Mouse (Mus musculus) intestine, embryonic 14.5 days (tissue): ENCODE measurements around the gene Spats1. TPM values are rescaled to one million over a fixed set of nuclear protein-coding genes. Genes with fewer than 3 reads are reported as not detected.

Experiments used
- ATAC-seq: fragments of 200-750 bp; cut with Nextera tagmentation; replicated peaks from 2 replicates; pipeline ENCODE4 v1.8.0; 2017; ENCODE audit warnings: low read depth, moderate number of reproducible peaks, moderate TSS enrichment, moderate library complexity; ENCODE audit not compliant: low FRiP score, low TSS enrichment
- DNase-seq: peaks from one replicate; pipeline ENCODE4 v3.0.0-alpha.2; 2018; ENCODE audit warnings: low spot score
- H3K27ac ChIP-seq: fragments of 300-500 bp; sonication (generic); 2 replicates; pipeline ENCODE4 v1.5.1; 2014; ENCODE audit warnings: low read depth, mild to moderate bottlenecking, control low read depth
- H3K27me3 ChIP-seq: fragments of 300-500 bp; sonication (generic); replicated peaks from 2 replicates; pipeline ENCODE4 v1.6.1; 2014; ENCODE audit warnings: low read length, control low read depth; ENCODE audit not compliant: control insufficient read depth, insufficient read depth
- H3K36me3 ChIP-seq: fragments of 300-500 bp; sonication (generic); 2 replicates; pipeline ENCODE4 v1.6.1; 2014; ENCODE audit warnings: low read length, control low read depth; ENCODE audit not compliant: control insufficient read depth, insufficient read depth
- H3K4me1 ChIP-seq: fragments of 300-500 bp; sonication (generic); replicated peaks from 2 replicates; pipeline ENCODE4 v1.6.1; 2014; ENCODE audit warnings: low read length, control low read depth, mixed read lengths; ENCODE audit not compliant: control insufficient read depth, insufficient read depth
- H3K4me2 ChIP-seq: fragments of 300-500 bp; sonication (generic); 2 replicates; pipeline ENCODE4 v1.6.1; 2014; ENCODE audit warnings: low read length
- H3K4me3 ChIP-seq: fragments of 300-500 bp; sonication (generic); 2 replicates; pipeline ENCODE4 v1.5.1; 2014; ENCODE audit warnings: low read depth, low read length, control low read depth, mixed read lengths
- H3K9ac ChIP-seq: fragments of 300-500 bp; sonication (generic); 2 replicates; pipeline ENCODE4 v1.6.1; 2014; ENCODE audit warnings: mild to moderate bottlenecking, low read length
- H3K9me3 ChIP-seq: fragments of 300-500 bp; sonication (generic); 2 replicates; pipeline ENCODE4 v1.6.1; 2016; ENCODE audit warnings: low read length, control low read depth; ENCODE audit not compliant: control insufficient read depth
- WGBS: fragments of 180-500 bp; shearing (Covaris S2); extraction: QIAGEN DNeasy Blood & Tissue Kit; methylation state at CpG from one replicate; pipeline ENCODE4 v1.1.7; 2014; 5-methylcytosine and 5-hydroxymethylcytosine counted together
- polyA plus RNA-seq: library from polyadenylated mRNA; unstranded; fragments of >200 nt; fragmentation: Nextera tagmentation; extraction: Ambion mirVana; gene quantifications from 2 replicates; pipeline ENCODE4 v1.2.1, GENCODE M21; 2014

The Spats1 gene
- polyA plus RNA-seq, 1 experiment from 2014 or later: 0.65 TPM

GRCm38 (mm10) chr17:45449586-45449985 lies 25.6 kb downstream of the Spats1 start:
- WGBS: 89% methylated on average over 8 of the region's 8 CpGs
- H3K4me2 ChIP-seq: no peak overlapping the region

GRCm38 (mm10) chr17:45447063-45447462 lies 28.2 kb downstream of the Spats1 start:
- ATAC-seq: no peak
- 89% methylated on average over 2 of the region's 2 CpGs for WGBS
- Histone ChIP-seq H3K27me3 (no peaks in the 10 kb centered on the region), H3K4me2 (no peak overlapping the region), H3K4me1 (no peaks in the 10 kb centered on the region), H3K9me3 (no peaks in the 10 kb centered on the region), H3K4me3 (no peak overlapping the region), H3K9ac (no peak overlapping the region), H3K36me3 (peaks cover 19% of the 10 kb centered on the region; the same call in 1 of the 2 replicates), H3K27ac (no peak overlapping the region)
- no peak for DNase-seq

More at GRCm38 (mm10) chr17:45449586-45449985, 25.6 kb downstream of the Spats1 start:
- no peaks in the 10 kb centered on the region for H3K4me1 ChIP-seq
- H3K36me3 ChIP-seq: peaks cover 15% of the 10 kb centered on the region; the same call in 1 of the 2 replicates
- no peak overlapping the region for H3K27ac ChIP-seq
- H3K9me3 ChIP-seq: no peaks in the 10 kb centered on the region
- DNase-seq (no peak), ATAC-seq (no peak)
- no peak overlapping the region for H3K9ac ChIP-seq
- H3K27me3 ChIP-seq: no peaks in the 10 kb centered on the region
- H3K4me3 ChIP-seq: no peak overlapping the region

DNA sequence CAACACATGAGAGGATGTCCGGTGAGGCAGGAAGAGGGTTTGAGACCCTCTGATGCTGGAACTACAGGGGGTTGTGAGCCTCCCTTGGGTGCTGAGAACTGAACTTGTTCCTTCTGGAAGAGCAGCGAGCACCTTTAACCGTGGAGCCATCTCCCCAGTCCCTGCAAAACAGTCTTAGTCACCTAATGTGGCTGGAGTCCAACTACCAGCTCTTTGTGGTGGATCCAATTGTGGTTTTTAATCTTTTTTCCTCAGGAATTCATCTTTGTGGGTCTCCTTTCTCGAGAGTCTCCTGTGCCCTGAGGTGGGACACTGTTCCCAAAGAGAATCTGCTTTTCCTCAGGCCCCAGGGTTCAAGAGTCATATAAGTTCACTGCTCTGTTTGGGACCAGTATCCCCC lies 29.3 kb downstream of the Spats1 start:
- 83% methylated on average over 4 of the region's 4 CpGs for WGBS
- H3K4me2 ChIP-seq: no peak overlapping the region
- no peak overlapping the region for H3K9ac ChIP-seq
- H3K4me1 ChIP-seq: no peaks in the 10 kb centered on the region
- H3K27ac ChIP-seq: no peak overlapping the region
- no peaks in the 10 kb centered on the region for H3K27me3 ChIP-seq
- DNase-seq (no peak), ATAC-seq (no peak)
- no peak overlapping the region for H3K4me3 ChIP-seq
- H3K9me3 ChIP-seq: no peaks in the 10 kb centered on the region
- H3K36me3 ChIP-seq: peaks cover 21% of the 10 kb centered on the region; the same call in 1 of the 2 replicates

DNA sequence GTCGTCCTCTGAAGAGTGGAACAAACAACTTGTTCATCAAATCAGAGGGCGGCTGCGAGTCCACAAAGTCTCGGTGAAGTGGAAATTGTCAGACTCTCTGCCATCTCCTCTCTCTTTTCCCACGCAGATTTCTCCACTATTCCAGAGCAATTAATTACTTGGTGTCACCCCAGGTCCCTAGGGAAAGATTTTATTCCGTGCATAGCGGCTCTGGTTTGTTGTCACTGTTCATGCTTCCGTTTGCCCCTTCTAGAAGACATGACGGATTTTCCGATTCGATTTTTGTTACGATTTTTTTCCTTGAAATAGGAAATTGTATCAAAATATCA lies 41.0 kb downstream of the Spats1 start:
- peaks cover 21% of the 10 kb centered on the region for H3K4me1 ChIP-seq
- H3K27me3 ChIP-seq: no peaks in the 10 kb centered on the region
- peak overlapping the region; percentile 90 for H3K4me2 ChIP-seq
- H3K9ac ChIP-seq: peak overlapping the region; percentile 88
- WGBS: 4% methylated on average over 12 of the region's 12 CpGs
- no peaks in the 10 kb centered on the region for H3K9me3 ChIP-seq
- H3K4me3 ChIP-seq: peak overlapping the region; percentile 82
- H3K36me3 ChIP-seq: peaks cover 15% of the 10 kb centered on the region
- peak overlapping the region; percentile 97 for H3K27ac ChIP-seq
- no peak for DNase-seq
- no peak for ATAC-seq

DNA sequence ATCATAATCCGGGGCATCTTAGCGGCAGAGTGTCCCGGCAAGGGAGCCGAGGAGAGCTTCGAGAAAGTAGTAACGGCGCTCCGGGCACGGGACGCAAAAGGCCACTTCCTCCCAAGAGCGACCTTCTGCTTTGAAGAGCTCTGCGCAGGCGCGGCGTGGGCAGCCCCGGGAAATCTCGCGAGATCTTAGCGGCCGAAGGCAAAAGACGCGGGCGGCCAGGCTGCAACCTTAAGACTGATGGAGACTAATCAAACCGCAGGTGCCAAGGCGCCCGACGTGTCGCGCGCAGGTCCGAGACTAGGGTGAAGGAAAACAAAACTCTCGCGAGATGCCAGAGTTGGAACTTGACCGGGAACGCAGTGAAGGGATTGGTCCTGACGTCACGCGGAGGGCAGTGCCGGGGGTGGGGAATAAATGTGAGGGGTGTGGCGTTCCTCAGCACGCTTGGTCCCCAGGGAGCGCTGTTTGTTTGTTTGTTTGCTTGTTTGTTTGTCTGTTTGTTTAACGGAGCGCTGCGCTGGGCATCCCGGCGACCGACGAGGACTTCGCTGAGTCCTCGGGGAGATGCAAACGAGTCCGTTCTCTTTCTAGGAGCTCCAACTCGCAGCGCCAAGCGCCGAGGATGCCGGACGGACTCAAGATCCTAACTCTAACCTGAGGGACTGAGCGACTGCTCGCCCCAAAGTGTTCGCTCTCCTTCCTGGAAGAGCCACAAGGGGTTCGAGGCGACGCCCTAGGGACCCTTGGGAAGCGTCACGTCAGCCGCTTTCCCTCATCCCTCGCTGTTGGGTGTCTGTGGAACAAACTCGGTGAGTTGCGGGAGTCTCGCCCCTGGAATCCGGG lies 41.6 kb downstream of the Spats1 start, which contains the start of gene Cdc5l:
Gene Cdc5l (minus strand): TSS at position 319 of the 843 bp plus-strand sequence.
- peaks cover 13% of the 10 kb centered on the region for H3K36me3 ChIP-seq
- peaks cover 21% of the 10 kb centered on the region for H3K4me1 ChIP-seq
- peak within 1 kb of the TSS; percentile 97 for H3K27ac ChIP-seq
- no peaks in the 10 kb centered on the region for H3K27me3 ChIP-seq
- under 1% methylated on average over 73 of the region's 73 CpGs for WGBS
- H3K4me2 ChIP-seq: peak within 1 kb of the TSS; percentile 90
- H3K9ac ChIP-seq: peak within 1 kb of the TSS; percentile 88
- peak within 1 kb of the TSS; percentile 82 for H3K4me3 ChIP-seq
- DNase-seq (peak; percentile 98), ATAC-seq (peak; percentile 98)
- H3K9me3 ChIP-seq: no peaks in the 10 kb centered on the region

GRCm38 (mm10) chr17:45432706-45433398 lies 42.4 kb downstream of the Spats1 start:
- H3K9ac ChIP-seq: peak overlapping the region; percentile 88
- DNase-seq: no peak
- peak overlapping the region; percentile 78 for H3K4me2 ChIP-seq
- H3K9me3 ChIP-seq: no peaks in the 10 kb centered on the region
- H3K36me3 ChIP-seq: peaks cover 13% of the 10 kb centered on the region
- peak overlapping the region; percentile 97 for H3K27ac ChIP-seq
- under 1% methylated on average over 54 of the region's 62 CpGs for WGBS
- ATAC-seq: peak; percentile 68
- H3K27me3 ChIP-seq: no peaks in the 10 kb centered on the region
- H3K4me3 ChIP-seq: peak overlapping the region; percentile 82
- H3K4me1 ChIP-seq: peaks cover 21% of the 10 kb centered on the region

DNA sequence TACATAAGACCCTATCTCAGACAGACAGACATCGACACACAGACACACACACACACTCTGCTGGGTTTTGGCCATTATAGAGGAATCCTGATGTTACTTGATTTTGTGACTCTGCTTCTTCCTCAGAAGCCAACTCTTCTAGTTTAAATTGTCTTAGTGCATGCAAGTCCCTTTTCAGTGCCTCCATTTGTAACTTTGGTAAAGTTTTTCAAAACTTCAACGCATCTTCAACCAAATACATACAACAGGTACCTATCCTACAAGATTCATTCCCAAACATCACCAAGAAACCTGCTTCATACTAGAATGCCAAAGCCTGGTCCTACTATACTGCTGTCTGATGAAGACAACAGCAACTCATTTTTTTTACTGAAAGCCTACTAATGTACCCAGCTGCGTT lies 43.2 kb downstream of the Spats1 start:
- Histone ChIP-seq H3K4me2 (peak overlapping the region; percentile 78), H3K4me3 (peak overlapping the region; percentile 82), H3K27ac (no peak overlapping the region), H3K36me3 (peaks cover 18% of the 10 kb centered on the region), H3K9ac (peak overlapping the region; percentile 88), H3K27me3 (no peaks in the 10 kb centered on the region), H3K4me1 (peaks cover 21% of the 10 kb centered on the region), H3K9me3 (no peaks in the 10 kb centered on the region)
- ATAC-seq (no peak), DNase-seq (no peak)
- WGBS: 81% methylated on average over 3 of the region's 3 CpGs

GRCm38 (mm10) chr17:45417387-45417786 lies 57.8 kb downstream of the Spats1 start:
- ATAC-seq: no peak
- Histone ChIP-seq H3K9me3 (no peaks in the 10 kb centered on the region), H3K36me3 (peaks cover 76% of the 10 kb centered on the region), H3K4me3 (no peak overlapping the region), H3K27me3 (no peaks in the 10 kb centered on the region), H3K27ac (no peak overlapping the region), H3K4me2 (no peak overlapping the region), H3K4me1 (no peaks in the 10 kb centered on the region), H3K9ac (no peak overlapping the region)
- no peak for DNase-seq
- WGBS: 87% methylated on average over 2 of the region's 2 CpGs
